17 mouse cellular contexts compared by ENCODE assay signal in the genomic region with DNA sequence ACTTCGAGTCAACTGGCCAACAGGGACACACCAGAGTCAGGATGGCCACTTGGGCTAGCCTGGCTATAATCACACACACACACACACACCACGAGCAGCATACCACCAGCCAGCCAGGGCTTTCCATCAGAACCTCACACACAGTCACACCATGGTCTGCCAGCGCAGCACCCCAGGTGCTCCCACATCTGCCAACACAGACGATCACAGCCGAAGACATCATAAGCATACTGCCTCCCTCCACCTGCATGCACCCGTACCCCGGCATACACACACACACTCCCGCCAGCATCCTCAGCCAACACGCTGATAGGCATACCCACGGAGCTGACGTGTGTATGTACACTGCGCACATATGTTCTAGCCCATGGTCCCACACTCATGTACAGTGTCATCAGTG. TPM values are rescaled to one million over a fixed set of nuclear protein-coding genes. Genes with fewer than 3 reads are reported as not detected.
DNase-seq lines count a peak whose midpoint lies in the region; ATAC-seq and TF ChIP-seq lines count a peak whose summit lies in the region.
"Had no signal": no experiment of that assay in that cellular context is flagged by ENCODE, and none has a peak within 500 bp of the region (broad histone marks: within the 10 kb centered on the region; RNA-seq: fewer than 3 reads in every experiment).

No protein-coding gene starts in this region.

- H3K9me3 ChIP-seq in heart, embryonic 14.5 days (ENCODE audit: control insufficient read depth, low read length): no peaks in the 10 kb centered on the region
- no peaks in the 10 kb centered on the region for H3K9me3 ChIP-seq in liver, embryonic 12.5 days (replicated peaks)
- H3K9me3 ChIP-seq in liver, postnatal 0 days (ENCODE audit: low read length): no peaks in the 10 kb centered on the region
- H3K9me3 ChIP-seq: hindbrain, embryonic 15.5 days; limb, embryonic 10.5 days; neural tube, embryonic 13.5 days had no signal

- no peak for ATAC-seq in heart, embryonic 14.5 days (ENCODE audit: insufficient number of reproducible peaks, insufficient read depth, low FRiP score, low read depth)
- no peak for ATAC-seq in liver, embryonic 12.5 days
- ATAC-seq in liver, postnatal 0 days: no peak
- ATAC-seq: forebrain, embryonic 14.5 days had no signal

- TF ChIP-seq CTCF in liver, postnatal 0 days (IDR thresholded peaks at IDR 0.05; ENCODE audit: low read depth): no peak

- TF ChIP-seq EP300 in liver, postnatal 0 days (IDR thresholded peaks at IDR 0.05; ENCODE audit: low read depth): no peak

- H3K4me2 ChIP-seq in heart, embryonic 14.5 days (ENCODE audit: low read length): no peak overlapping the region
- H3K4me2 ChIP-seq in liver, embryonic 12.5 days: no peak overlapping the region
- no peak overlapping the region for H3K4me2 ChIP-seq in liver, postnatal 0 days (ENCODE audit: low read depth, low read length)
- H3K4me2 ChIP-seq: hindbrain, embryonic 15.5 days; midbrain, embryonic 11.5 days; neural tube, embryonic 13.5 days had no signal

- peaks cover 39 to 63% of the 10 kb centered on the region in 2 experiments for H3K4me1 ChIP-seq in heart, embryonic 14.5 days (ENCODE audit: control insufficient read depth in 2 of 2, insufficient read depth in 2 of 2, low read length in 2 of 2)
- H3K4me1 ChIP-seq in liver, embryonic 12.5 days: peaks cover 99% of the 10 kb centered on the region
- peaks cover 41% of the 10 kb centered on the region for H3K4me1 ChIP-seq in liver, postnatal 0 days (ENCODE audit: insufficient read depth)

- no peak for DNase-seq in heart, adult 9 months (ENCODE audit: low spot score in 2 of 2)
- DNase-seq in liver, postnatal 0 days: no peak
- peak; percentile 34 to 44 for DNase-seq in thymus, adult 18-20 months
- peak; percentile 72 for DNase-seq in thymus, postnatal 4 days
- no peak for DNase-seq in c-Kit-positive CD71-positive TER-119-positive erythroid progenitor cells, embryonic 14.5 days (ENCODE audit: low spot score)
- DNase-seq: embryo, embryonic 11 days; kidney, adult 2 months; lung, adult 18-20 months had no signal

- H3K27ac ChIP-seq in heart, embryonic 14.5 days (replicated peaks in 1 of 2; ENCODE audit: control insufficient read depth in 1 of 2, insufficient read depth in 1 of 2, low read depth in 2 of 2, low read length in 2 of 2): peak overlapping the region; percentile 34 to 68; a peak in 3 of 4 replicates
- H3K27ac ChIP-seq in liver, embryonic 12.5 days: peak overlapping the region; percentile 91; the same call in 1 of the 2 replicates
- no peak overlapping the region for H3K27ac ChIP-seq in liver, postnatal 0 days (ENCODE audit: low read depth)
- H3K27ac ChIP-seq: hindbrain, embryonic 15.5 days; left cerebral cortex, adult 2 months; limb, embryonic 10.5 days had no signal

- no peaks in the 10 kb centered on the region for H3K36me3 ChIP-seq in heart, embryonic 14.5 days (ENCODE audit: control insufficient read depth, insufficient read depth, low read length)
- peaks cover 5% of the 10 kb centered on the region; the same call in 1 of the 2 replicates for H3K36me3 ChIP-seq in liver, embryonic 12.5 days
- no peaks in the 10 kb centered on the region for H3K36me3 ChIP-seq in liver, postnatal 0 days (replicated peaks; ENCODE audit: insufficient read depth, low read length)
- H3K36me3 ChIP-seq: hindbrain, embryonic 15.5 days; limb, embryonic 10.5 days; neural tube, embryonic 13.5 days had no signal

- H3K4me3 ChIP-seq in heart, embryonic 14.5 days (ENCODE audit: control insufficient read depth in 1 of 2, insufficient read depth in 1 of 2, low read depth in 1 of 2, low read length in 2 of 2): no peak overlapping the region
- no peak overlapping the region for H3K4me3 ChIP-seq in liver, embryonic 12.5 days
- H3K4me3 ChIP-seq in liver, postnatal 0 days (ENCODE audit: low read depth, low read length): no peak overlapping the region
- H3K4me3 ChIP-seq: hindbrain, embryonic 15.5 days; left cerebral cortex, adult 2 months; limb, embryonic 10.5 days; neural tube, embryonic 13.5 days had no signal

- 84% methylated on average over 12 of the region's 12 CpGs for WGBS in heart, embryonic 14.5 days
- WGBS in liver, embryonic 12.5 days (ENCODE audit: insufficient replicate concordance): 81% methylated on average over 12 of the region's 12 CpGs
- WGBS in liver, postnatal 0 days (ENCODE audit: insufficient replicate concordance): 85% methylated on average over 12 of the region's 12 CpGs

- no peaks in the 10 kb centered on the region for H3K27me3 ChIP-seq in heart, embryonic 14.5 days (ENCODE audit: control insufficient read depth, insufficient read depth, low read length)
- H3K27me3 ChIP-seq in liver, embryonic 12.5 days (replicated peaks): no peaks in the 10 kb centered on the region
- 0 out of 2 replicates have a peak, but pooled peaks cover 6% of the 10 kb centered on the region for H3K27me3 ChIP-seq in liver, postnatal 0 days (ENCODE audit: insufficient read depth, low read length)
- H3K27me3 ChIP-seq: hindbrain, embryonic 15.5 days; neural tube, embryonic 13.5 days had no signal

- H3K9ac ChIP-seq in heart, embryonic 14.5 days (ENCODE audit: low read length): peak overlapping the region; percentile 8; the same call in 1 of the 2 replicates
- peak overlapping the region; percentile 94; the same call in 1 of the 2 replicates for H3K9ac ChIP-seq in liver, embryonic 12.5 days
- no peak overlapping the region for H3K9ac ChIP-seq in liver, postnatal 0 days (replicated peaks)
- H3K9ac ChIP-seq: hindbrain, embryonic 15.5 days; neural tube, embryonic 13.5 days had no signal

RNA-seq across cellular contexts. Expression of a gene that starts 6.1 kb away (rescaled TPM):
- 10.0 and 12.6 TPM in 2 replicates for polyA plus RNA-seq in heart, embryonic 14.5 days (2014; fragmentation: Nextera tagmentation; extraction: Ambion mirVana)
- 9.3 and 9.8 TPM in 2 replicates for polyA plus RNA-seq in liver, embryonic 12.5 days (2016; fragmentation: Nextera tagmentation; extraction: Ambion mirVana)
- polyA plus RNA-seq in liver, postnatal 0 days (2015; fragmentation: Nextera tagmentation; extraction: Ambion mirVana): 1.7 and 1.9 TPM in 2 replicates

RNA-seq across cellular contexts. Expression of a gene that starts 31.1 kb away (rescaled TPM):
- polyA plus RNA-seq in heart, embryonic 14.5 days (2014; fragmentation: Nextera tagmentation; extraction: Ambion mirVana): not detected in 2 replicates
- not detected in 2 replicates for polyA plus RNA-seq in liver, embryonic 12.5 days (2016; fragmentation: Nextera tagmentation; extraction: Ambion mirVana)
- not detected in 2 replicates for polyA plus RNA-seq in liver, postnatal 0 days (2015; fragmentation: Nextera tagmentation; extraction: Ambion mirVana)
- polyA plus RNA-seq: forebrain, embryonic 14.5 days; gonadal fat pad, adult 2 months; hindbrain, embryonic 15.5 days; kidney, adult 2 months; limb, embryonic 10.5 days; midbrain, embryonic 11.5 days; neural tube, embryonic 13.5 days had no signal

Comparison
In these comparisons a context has a peak if more than half of its experiments do, and no peak if none do; other contexts are left out.
1. DNase-seq: peak in thymus, adult 18-20 months (2 of 2) and thymus, postnatal 4 days (single experiment); none in heart, adult 9 months (0 of 2), liver, postnatal 0 days (single experiment) and c-Kit-positive CD71-positive TER-119-positive erythroid progenitor cells, embryonic 14.5 days (single experiment).